Mouse (Mus musculus) midbrain, embryonic 16.5 days (tissue): ENCODE data around the gene Rab3il1. TPM values are rescaled to one million over a fixed set of nuclear protein-coding genes. Genes with fewer than 3 reads are reported as not detected.

Source experiments
- ATAC-seq: fragments of 200-750 bp; cut with Nextera tagmentation; 2 replicates; pipeline ENCODE4 v1.8.0; 2017; ENCODE audit warnings: moderate TSS enrichment
- H3K27ac ChIP-seq: fragments of 300-500 bp; sonication (generic); 2 replicates; pipeline ENCODE4 v1.5.1; 2014; ENCODE audit warnings: mild to moderate bottlenecking, low read length, mixed read lengths
- H3K27me3 ChIP-seq: fragments of 300-500 bp; sonication (generic); 2 replicates; pipeline ENCODE4 v1.6.1; 2014; ENCODE audit warnings: low read depth, low read length, mixed read lengths; ENCODE audit not compliant: control insufficient read depth, insufficient read depth
- H3K36me3 ChIP-seq: fragments of 300-500 bp; sonication (generic); 2 replicates; pipeline ENCODE4 v1.6.1; 2014; ENCODE audit warnings: mild to moderate bottlenecking, low read length, moderate library complexity, mixed read lengths; ENCODE audit not compliant: control insufficient read depth, insufficient read depth
- H3K4me1 ChIP-seq: fragments of 300-500 bp; sonication (generic); 2 replicates; pipeline ENCODE4 v1.6.1; 2014; ENCODE audit warnings: mild to moderate bottlenecking, low read length, mixed read lengths; ENCODE audit not compliant: control insufficient read depth, insufficient read depth
- H3K4me2 ChIP-seq: fragments of 300-500 bp; sonication (generic); 2 replicates; pipeline ENCODE4 v1.6.1; 2014; ENCODE audit warnings: mild to moderate bottlenecking, low read length, mixed read lengths
- H3K4me3 ChIP-seq: fragments of 300-500 bp; sonication (generic); 2 replicates; pipeline ENCODE4 v1.5.1; 2014; ENCODE audit warnings: low read depth, mild to moderate bottlenecking, low read length, moderate library complexity, mixed read lengths
- H3K9ac ChIP-seq: fragments of 300-500 bp; sonication (generic); 2 replicates; pipeline ENCODE4 v1.6.1; 2014; ENCODE audit warnings: low read depth, low read length, mixed read lengths
- H3K9me3 ChIP-seq: fragments of 300-500 bp; sonication (generic); replicated peaks from 2 replicates; pipeline ENCODE4 v1.6.1; 2014; ENCODE audit warnings: mild to moderate bottlenecking, low read length, mixed read lengths; ENCODE audit not compliant: control insufficient read depth, poor library complexity, severe bottlenecking
- WGBS: fragments of 180-500 bp; shearing (Covaris S2); extraction: QIAGEN DNeasy Blood & Tissue Kit; methylation state at CpG from one replicate; pipeline ENCODE4 v1.1.7; 2014; 5-methylcytosine and 5-hydroxymethylcytosine counted together
- polyA plus RNA-seq: library from polyadenylated mRNA; unstranded; fragments of >200 nt; fragmentation: Nextera tagmentation; extraction: Ambion mirVana; gene quantifications from 2 replicates; pipeline ENCODE4 v1.2.1, GENCODE M21; 2015

The Rab3il1 gene
- polyA plus RNA-seq, 1 experiment from 2014 or later, result 21.4 TPM

DNA sequence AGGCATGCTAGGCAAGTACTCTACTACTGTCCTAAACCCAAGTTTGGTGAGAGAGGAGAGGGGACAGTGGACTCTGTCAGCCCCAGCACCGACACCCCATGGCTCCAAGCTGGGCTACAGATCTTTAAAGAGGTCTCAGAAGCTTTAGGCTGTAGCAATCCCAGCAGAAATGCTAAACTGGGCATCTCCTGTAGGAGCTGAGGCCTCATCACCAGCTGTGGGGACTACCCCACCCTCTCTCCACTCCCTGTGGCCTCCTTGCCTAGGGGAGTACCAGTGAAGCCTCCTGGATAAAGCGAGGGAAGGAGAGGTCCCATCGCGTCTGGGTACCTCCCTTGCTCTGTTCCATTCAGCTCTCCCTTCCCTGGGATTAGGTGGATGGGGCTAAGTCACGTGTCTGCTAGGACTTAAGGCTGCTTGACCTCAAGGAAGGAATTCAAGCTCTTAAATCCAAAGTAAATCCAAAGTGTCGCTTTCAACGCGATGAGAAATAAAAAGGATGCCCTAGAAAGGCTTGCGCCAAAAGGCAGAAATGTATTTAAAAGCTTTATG is 57.5 kb downstream of the Rab3il1 start:
- Histone ChIP-seq H3K4me2 (no peak overlapping the region), H3K4me1 (peaks cover 4% of the 10 kb centered on the region), H3K27ac (no peak overlapping the region), H3K27me3 (no peaks in the 10 kb centered on the region), H3K9me3 (no peaks in the 10 kb centered on the region), H3K36me3 (peaks cover 28% of the 10 kb centered on the region), H3K4me3 (no peak overlapping the region), H3K9ac (no peak overlapping the region)
- 53% methylated on average over 9 of the region's 9 CpGs for WGBS
- ATAC-seq, result no peak

DNA sequence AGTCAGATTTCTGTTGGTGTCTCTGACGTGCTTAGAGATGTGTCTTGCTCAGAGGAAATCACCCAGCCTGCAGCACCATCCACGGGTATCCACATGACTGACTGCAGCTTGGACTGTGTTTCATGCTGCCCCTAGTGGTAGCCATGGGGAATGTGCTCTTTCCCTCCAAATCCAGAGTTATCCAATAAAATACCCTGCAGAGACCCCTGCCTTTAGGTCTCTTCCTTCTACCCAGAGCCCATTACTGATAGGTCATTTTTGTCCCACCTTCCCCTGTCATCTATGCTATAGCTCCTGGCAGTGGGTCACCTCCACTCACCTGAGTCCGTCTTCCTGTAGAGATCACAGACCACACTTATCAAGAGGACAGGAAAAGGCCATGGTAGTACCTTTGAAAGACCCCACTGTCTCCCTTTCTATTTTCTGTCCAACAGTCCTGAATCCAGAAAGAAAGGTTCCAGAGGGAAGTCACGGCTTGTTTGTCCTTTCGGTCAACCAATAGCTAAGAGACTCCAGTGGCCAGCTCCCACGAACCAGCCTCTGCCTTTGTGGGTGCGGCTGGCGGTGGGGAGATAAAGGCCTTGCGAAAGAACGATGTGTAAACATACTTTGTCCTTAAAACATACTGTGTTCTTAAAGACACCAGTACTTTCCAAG is 58.6 kb downstream of the Rab3il1 start:
- Histone ChIP-seq H3K36me3 (peaks cover 27% of the 10 kb centered on the region), H3K4me1 (peaks cover 4% of the 10 kb centered on the region), H3K4me2 (no peak overlapping the region), H3K27me3 (no peaks in the 10 kb centered on the region), H3K27ac (peak overlapping the region; percentile 51), H3K4me3 (no peak overlapping the region), H3K9me3 (no peaks in the 10 kb centered on the region), H3K9ac (no peak overlapping the region)
- 56% methylated on average over 10 of the region's 10 CpGs for WGBS
- ATAC-seq, result peak; percentile 68

DNA sequence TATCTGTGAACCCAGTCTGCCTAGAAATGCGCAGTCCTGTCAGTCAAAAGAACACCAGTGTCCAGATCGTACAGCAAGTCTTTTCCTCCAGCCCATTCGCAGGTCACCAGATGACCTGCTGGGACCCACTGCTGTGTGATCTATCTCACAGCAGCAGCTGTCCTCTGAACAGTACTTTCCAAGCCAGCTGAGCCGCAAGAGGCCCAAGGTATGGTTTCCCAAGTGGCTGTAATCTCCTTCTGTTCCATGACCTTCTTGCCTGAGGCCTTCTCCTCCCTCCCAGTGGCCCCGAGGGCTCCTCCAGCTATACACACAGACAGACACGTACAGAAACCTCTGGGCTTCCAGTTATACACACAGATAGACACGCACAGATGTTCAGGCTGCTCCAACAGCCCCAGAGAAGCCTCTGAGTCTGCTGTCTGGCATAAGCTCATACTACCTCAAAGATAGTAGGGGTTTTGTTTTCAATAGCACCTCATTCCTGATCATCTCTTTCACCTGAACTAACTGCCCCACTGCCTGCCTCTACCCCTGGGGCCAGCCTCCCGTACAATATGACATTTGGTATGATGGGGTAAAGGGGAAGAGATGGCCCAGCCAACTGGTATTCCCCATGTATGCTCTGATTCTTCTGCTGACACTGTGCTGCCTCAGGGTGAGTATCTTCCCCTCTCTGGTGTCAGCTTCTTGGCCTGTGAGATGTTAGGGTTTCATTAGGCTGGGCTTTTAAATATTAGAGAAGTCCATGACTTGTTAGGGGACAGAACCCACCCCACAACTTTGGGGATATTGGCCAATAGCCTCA is 59.5 kb downstream of the Rab3il1 start:
- no peak for ATAC-seq
- Histone ChIP-seq H3K4me3 (no peak overlapping the region), H3K27me3 (no peaks in the 10 kb centered on the region), H3K4me1 (peaks cover 4% of the 10 kb centered on the region), H3K27ac (peak overlapping the region; percentile 56), H3K4me2 (no peak overlapping the region), H3K9ac (no peak overlapping the region), H3K36me3 (peaks cover 30% of the 10 kb centered on the region), H3K9me3 (no peaks in the 10 kb centered on the region)
- WGBS, result 43% methylated on average over 8 of the region's 8 CpGs

DNA sequence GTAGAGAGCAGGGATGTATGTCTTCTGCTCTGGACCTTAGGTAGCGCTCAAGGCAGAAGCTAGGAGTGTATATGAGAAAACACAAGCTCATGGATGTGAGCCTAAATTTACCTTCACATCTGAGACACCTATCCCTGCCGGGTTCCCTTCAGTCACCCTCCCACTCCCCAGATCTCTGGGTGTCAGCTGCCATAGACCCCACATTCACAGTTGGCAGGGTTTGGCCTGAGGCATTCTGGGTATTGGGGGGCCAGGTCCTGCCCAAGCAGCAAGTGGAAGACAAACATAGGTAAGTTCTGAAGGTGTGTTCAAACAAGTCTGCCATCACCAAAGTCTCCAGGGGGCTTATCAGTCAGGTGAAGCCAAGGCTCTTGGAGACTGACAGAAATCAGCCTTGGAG is 60.2 kb downstream of the Rab3il1 start:
- no peak for ATAC-seq
- Histone ChIP-seq H3K4me3 (no peak overlapping the region), H3K36me3 (peaks cover 31% of the 10 kb centered on the region), H3K4me2 (no peak overlapping the region), H3K9me3 (no peaks in the 10 kb centered on the region), H3K27ac (0 out of 2 replicates have a peak overlapping the region, but pooled peaks have one; percentile 9), H3K4me1 (peaks cover 4% of the 10 kb centered on the region), H3K27me3 (no peaks in the 10 kb centered on the region), H3K9ac (no peak overlapping the region)
- WGBS, result 94% methylated on average over 2 of the region's 2 CpGs

DNA sequence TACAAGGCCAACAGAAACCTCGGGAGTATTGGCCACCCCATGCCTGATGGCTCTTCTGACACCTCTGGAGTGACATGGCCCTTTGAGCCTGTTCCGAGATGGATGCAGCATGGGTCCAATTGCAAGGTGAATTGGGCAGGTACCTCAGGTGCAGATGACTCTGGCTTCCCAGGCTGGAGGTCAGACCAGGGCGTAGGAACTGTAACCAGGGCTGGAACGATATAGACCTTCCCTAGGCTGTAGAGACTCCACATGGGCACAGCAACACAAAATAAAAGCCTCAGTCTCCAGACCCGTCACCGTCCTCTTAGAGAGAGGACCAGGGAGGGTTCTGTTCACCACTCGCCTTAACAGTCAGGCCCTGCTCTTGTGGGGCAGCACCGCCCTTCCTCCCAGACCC is 60.8 kb downstream of the Rab3il1 start:
- peaks cover 27% of the 10 kb centered on the region for H3K36me3 ChIP-seq
- ATAC-seq, result no peak
- H3K9me3 ChIP-seq, result no peaks in the 10 kb centered on the region
- H3K4me1 ChIP-seq, result peaks cover 4% of the 10 kb centered on the region
- no peaks in the 10 kb centered on the region for H3K27me3 ChIP-seq
- no peak overlapping the region for H3K4me3 ChIP-seq
- no peak overlapping the region for H3K9ac ChIP-seq
- no peak overlapping the region for H3K27ac ChIP-seq
- no peak overlapping the region for H3K4me2 ChIP-seq
- WGBS, result 91% methylated on average over 8 of the region's 8 CpGs

DNA sequence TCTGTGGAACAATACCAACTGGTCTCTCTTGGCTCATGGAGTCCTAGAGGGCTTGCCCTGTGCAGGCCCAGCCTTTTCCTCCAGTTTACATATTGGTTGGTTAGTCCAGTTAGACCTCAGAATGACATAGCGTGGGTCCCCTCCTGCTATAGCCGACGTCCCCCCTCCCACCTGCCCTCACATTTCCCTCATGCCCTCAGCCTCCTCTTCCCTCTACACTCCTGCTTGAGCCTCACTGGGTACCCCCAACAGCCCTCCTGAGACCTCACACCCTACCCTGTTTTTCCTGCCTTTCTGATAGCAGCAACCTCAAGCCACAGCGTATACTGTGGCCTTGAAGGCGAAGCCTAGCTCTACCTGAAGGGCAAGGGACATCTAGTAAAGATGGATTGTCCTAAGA is 61.4 kb downstream of the Rab3il1 start:
- no peaks in the 10 kb centered on the region for H3K9me3 ChIP-seq
- no peak overlapping the region for H3K27ac ChIP-seq
- peaks cover 4% of the 10 kb centered on the region for H3K4me1 ChIP-seq
- ATAC-seq, result no peak
- peaks cover 30% of the 10 kb centered on the region for H3K36me3 ChIP-seq
- no peak overlapping the region for H3K9ac ChIP-seq
- H3K27me3 ChIP-seq, result no peaks in the 10 kb centered on the region
- WGBS, result 94% methylated on average over 5 of the region's 5 CpGs
- H3K4me3 ChIP-seq, result no peak overlapping the region
- H3K4me2 ChIP-seq, result no peak overlapping the region

DNA sequence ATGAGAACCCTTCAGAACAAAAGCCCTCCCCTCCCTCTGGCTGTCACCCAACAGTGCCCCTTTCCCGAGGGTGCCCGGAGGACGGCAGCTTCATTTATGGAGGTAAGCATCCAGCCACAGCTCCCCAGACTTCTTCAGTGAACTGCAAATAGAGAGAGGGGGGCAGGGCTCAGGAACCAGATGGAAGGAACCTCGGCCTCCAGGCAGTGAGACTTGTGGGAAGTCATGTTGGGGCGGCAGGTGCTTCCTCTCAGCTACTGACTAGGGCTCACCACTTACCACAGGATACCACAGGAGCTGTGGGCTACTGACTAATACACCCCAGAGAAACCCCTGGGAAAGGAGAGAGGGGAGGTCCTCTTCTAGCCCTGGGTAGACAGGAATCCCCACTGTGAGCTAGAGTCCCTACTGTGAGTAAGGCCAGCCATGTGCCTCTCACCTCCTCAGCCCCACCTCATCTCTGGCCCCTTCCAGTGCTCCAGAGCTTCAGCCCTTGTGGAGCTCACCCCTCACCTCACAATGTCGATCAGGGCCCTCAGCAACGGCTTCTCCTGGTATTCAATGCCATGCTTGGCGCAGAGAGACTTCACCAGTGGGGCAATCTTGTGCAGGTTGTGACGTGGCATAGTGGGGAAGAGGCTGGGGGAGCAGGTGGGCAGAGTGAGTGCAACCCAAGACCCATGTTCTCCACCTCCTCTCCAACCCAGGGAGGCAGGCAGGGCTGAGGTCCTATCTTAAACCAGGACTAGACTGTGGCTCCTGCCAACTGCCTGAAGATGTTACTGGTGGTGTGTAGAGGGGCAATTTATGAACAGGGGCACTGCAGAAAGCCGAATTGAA is 62.9 kb downstream of the Rab3il1 start:
- no peak for ATAC-seq
- WGBS, result 80% methylated on average over 10 of the region's 10 CpGs
- H3K9ac ChIP-seq, result no peak overlapping the region
- H3K27me3 ChIP-seq, result no peaks in the 10 kb centered on the region
- no peaks in the 10 kb centered on the region for H3K9me3 ChIP-seq
- no peak overlapping the region for H3K4me2 ChIP-seq
- H3K4me1 ChIP-seq, result peaks cover 3% of the 10 kb centered on the region
- no peak overlapping the region for H3K4me3 ChIP-seq
- H3K27ac ChIP-seq, result no peak overlapping the region
- H3K36me3 ChIP-seq, result peaks cover 38% of the 10 kb centered on the region

DNA sequence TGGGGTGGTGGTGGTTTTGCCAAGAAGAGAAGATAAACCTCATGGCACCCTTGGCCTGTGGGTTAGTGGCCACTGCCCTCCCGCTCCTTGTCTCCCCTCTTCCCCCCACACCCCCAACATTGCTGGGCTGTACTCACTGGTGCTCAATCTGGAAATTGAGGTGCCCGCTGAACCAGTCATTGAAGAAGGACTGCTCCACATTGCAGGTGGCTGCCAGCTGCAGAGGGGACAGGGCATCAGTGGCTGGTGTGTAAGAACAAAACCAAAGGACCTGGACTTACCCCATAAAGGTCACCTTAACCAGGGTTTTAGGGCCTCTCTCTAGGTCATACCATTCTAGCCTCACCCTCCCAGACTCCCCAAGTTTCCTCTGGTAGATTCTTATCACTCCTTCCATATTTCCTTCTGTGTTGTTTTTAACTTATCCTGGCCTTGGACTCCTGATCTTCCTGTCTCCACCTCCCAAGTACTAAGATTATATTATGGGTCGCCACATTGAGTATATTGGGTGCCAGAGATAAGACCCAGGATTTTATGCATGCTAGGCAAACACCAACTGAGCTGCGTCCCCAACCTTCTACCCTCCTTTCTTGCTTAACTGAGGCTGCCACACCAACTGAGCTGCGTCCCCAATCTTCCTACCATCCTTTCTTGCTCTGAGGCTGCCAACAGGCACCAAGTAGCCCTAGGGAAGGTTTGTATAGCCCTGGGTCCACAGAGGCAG is 64.2 kb downstream of the Rab3il1 start:
- H3K36me3 ChIP-seq, result peaks cover 46% of the 10 kb centered on the region
- H3K27me3 ChIP-seq, result no peaks in the 10 kb centered on the region
- no peaks in the 10 kb centered on the region for H3K4me1 ChIP-seq
- no peak overlapping the region for H3K4me3 ChIP-seq
- no peak overlapping the region for H3K27ac ChIP-seq
- 93% methylated on average over 5 of the region's 5 CpGs for WGBS
- no peak overlapping the region for H3K9ac ChIP-seq
- no peak for ATAC-seq
- H3K4me2 ChIP-seq, result no peak overlapping the region
- H3K9me3 ChIP-seq, result no peaks in the 10 kb centered on the region
